Mouse (Mus musculus) brain, embryonic 14.5 days (tissue): ENCODE results near the gene Ric1.
"Not testable (repeated sequence)": the region's sequence is repeated elsewhere in the genome, so short reads cannot be mapped to it uniquely, and the experiment has no call there.

Source experiments
- CTCF ChIP-seq: fragments of 200-500 bp; IDR thresholded peaks from 2 replicates; pipeline ENCODE4 v1.5.1; 2012; ENCODE audit warnings: inconsistent platforms, mild to moderate bottlenecking, moderate library complexity, borderline replicate concordance; ENCODE audit not compliant: insufficient read depth, insufficient read length; ENCODE audit errors: extremely low read depth
- POLR2A ChIP-seq: fragments of 200-500 bp; IDR thresholded peaks from 2 replicates; pipeline ENCODE4 v1.6.1; 2012; ENCODE audit warnings: mild to moderate bottlenecking, inconsistent platforms, borderline replicate concordance; ENCODE audit not compliant: poor library complexity, insufficient read depth, insufficient read length, severe bottlenecking; ENCODE audit errors: extremely low read depth

- not testable (repeated sequence) for TF ChIP-seq POLR2A, CTCF
Observed at GRCm38 (mm10) chr19:29593783-29594182, 71.7 kb downstream of the Ric1 start.
